8 mouse cellular contexts compared by ENCODE assay signal in the genomic region with DNA sequence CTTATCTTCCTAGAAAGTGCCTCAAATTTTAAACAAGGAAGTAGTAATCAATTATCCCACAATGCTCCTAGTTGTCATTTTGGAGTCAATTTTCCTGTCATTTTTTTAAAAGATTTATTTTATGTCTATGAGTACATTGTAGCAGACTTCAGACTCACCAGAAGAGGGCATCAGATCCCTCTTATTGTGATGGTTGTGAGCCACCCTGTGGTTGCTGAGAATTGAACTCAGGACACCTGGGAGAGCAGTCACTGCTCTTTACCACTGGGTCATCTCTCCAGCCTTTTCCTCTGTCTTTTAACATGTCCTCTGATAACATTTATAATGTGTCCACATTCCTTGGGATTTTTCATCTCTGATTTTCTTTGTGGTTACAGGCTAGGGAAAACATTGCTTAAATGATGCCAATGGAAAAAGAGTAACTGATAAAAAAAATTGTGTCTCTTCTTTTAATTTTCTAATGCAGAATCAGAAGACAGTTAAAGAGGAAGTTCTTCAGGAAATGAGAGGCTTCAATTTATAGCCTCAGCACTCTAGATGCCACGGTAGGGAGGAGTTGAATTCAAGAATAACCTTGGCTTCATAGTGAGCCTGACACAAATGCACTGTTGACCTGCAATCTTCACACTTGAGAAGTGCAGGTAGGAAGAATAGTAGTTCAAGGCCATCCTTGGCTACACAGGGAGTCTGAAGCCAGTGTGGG. TPM values are rescaled to one million over a fixed set of nuclear protein-coding genes. Genes with fewer than 3 reads are reported as not detected.
A peak's percentile ranks its signal among the peaks of the same experiment; 100 is the strongest.
DNase-seq lines count a peak whose midpoint lies in the region; ATAC-seq lines count a peak whose summit lies in the region.

No protein-coding gene starts in this region.

- peak; percentile 57 for ATAC-seq in hindbrain, embryonic 12.5 days (ENCODE audit: low FRiP score)
- ATAC-seq in liver, embryonic 15.5 days (ENCODE audit: insufficient read depth), result peak; percentile 54
- peak; percentile 72 for ATAC-seq in neural tube, embryonic 14.5 days (ENCODE audit: low read depth)

- intact Hi-C loops in gastrocnemius, postnatal 36 days (cut with DNase I), result loop anchor here (2.0 to 10.0 kb wide), 3 partner anchors 67 to 296 kb away; partner anchors contain the start of genes Chml, Gm38100 and Opn3

- peak overlapping the region; percentile 51 for H3K4me2 ChIP-seq in hindbrain, embryonic 12.5 days (replicated peaks)
- H3K4me2 ChIP-seq in liver, embryonic 15.5 days, result peak overlapping the region; percentile 95
- peak overlapping the region; percentile 60 for H3K4me2 ChIP-seq in neural tube, embryonic 14.5 days (ENCODE audit: low read depth, low read length)

- H3K4me3 ChIP-seq in hindbrain, embryonic 12.5 days, result peak overlapping the region; percentile 91
- H3K4me3 ChIP-seq in liver, embryonic 15.5 days (replicated peaks), result peak overlapping the region; percentile 83
- peak overlapping the region; percentile 82 for H3K4me3 ChIP-seq in neural tube, embryonic 14.5 days (ENCODE audit: low read depth, low read length)

- peaks cover 13% of the 10 kb centered on the region for H3K4me1 ChIP-seq in hindbrain, embryonic 12.5 days
- H3K4me1 ChIP-seq in liver, embryonic 15.5 days (replicated peaks), result peaks cover 13% of the 10 kb centered on the region
- H3K4me1 ChIP-seq in neural tube, embryonic 14.5 days (ENCODE audit: control insufficient read depth, insufficient read depth, low read length), result peaks cover 10% of the 10 kb centered on the region; the same call in 1 of the 2 replicates

- H3K27ac ChIP-seq in hindbrain, embryonic 12.5 days, result 0 out of 2 replicates have a peak overlapping the region, but pooled peaks have one; percentile 2
- H3K27ac ChIP-seq in liver, embryonic 15.5 days (replicated peaks), result peak overlapping the region; percentile 78
- peak overlapping the region; percentile 60; the same call in 1 of the 2 replicates for H3K27ac ChIP-seq in neural tube, embryonic 14.5 days (ENCODE audit: low read depth, low read length)

- 95% methylated on average over 1 of the region's 1 CpGs for WGBS in hindbrain, embryonic 12.5 days
- WGBS in liver, embryonic 15.5 days (ENCODE audit: insufficient replicate concordance), result 22% methylated on average over 1 of the region's 1 CpGs
- WGBS in neural tube, embryonic 14.5 days, result 87% methylated on average over 1 of the region's 1 CpGs

- no peaks in the 10 kb centered on the region for H3K9me3 ChIP-seq in hindbrain, embryonic 12.5 days (replicated peaks)
- H3K9me3 ChIP-seq in liver, embryonic 15.5 days (replicated peaks), result no peaks in the 10 kb centered on the region
- no peaks in the 10 kb centered on the region for H3K9me3 ChIP-seq in neural tube, embryonic 14.5 days (ENCODE audit: control insufficient read depth, low read length)

- no peak overlapping the region for H3K9ac ChIP-seq in hindbrain, embryonic 12.5 days
- peak overlapping the region; percentile 43; the same call in 1 of the 2 replicates for H3K9ac ChIP-seq in liver, embryonic 15.5 days
- H3K9ac ChIP-seq in neural tube, embryonic 14.5 days (replicated peaks; ENCODE audit: low read depth, low read length), result no peak overlapping the region; the same call in 1 of the 2 replicates

- DNase-seq in gastrocnemius, adult 18-20 months (ENCODE audit: low spot score), result peak; percentile 15
- no peak for DNase-seq in gastrocnemius, postnatal 36 days
- peak; percentile 58 to 65 for DNase-seq in B cell, adult 2 months
- peak; percentile 58 for DNase-seq in embryo, embryonic 11 days
- no peak for DNase-seq in frontal cortex, postnatal 25 days (ENCODE audit: low spot score in 2 of 2)

- H3K27me3 ChIP-seq in hindbrain, embryonic 12.5 days, result no peaks in the 10 kb centered on the region
- H3K27me3 ChIP-seq in liver, embryonic 15.5 days, result no peaks in the 10 kb centered on the region
- no peaks in the 10 kb centered on the region for H3K27me3 ChIP-seq in neural tube, embryonic 14.5 days (ENCODE audit: control insufficient read depth, insufficient read depth, low read length)

- H3K36me3 ChIP-seq in hindbrain, embryonic 12.5 days, result 0 out of 2 replicates have a peak, but pooled peaks cover 3% of the 10 kb centered on the region
- no peaks in the 10 kb centered on the region for H3K36me3 ChIP-seq in liver, embryonic 15.5 days (replicated peaks)
- no peaks in the 10 kb centered on the region for H3K36me3 ChIP-seq in neural tube, embryonic 14.5 days (ENCODE audit: control insufficient read depth, insufficient read depth, low read length)

RNA-seq across cellular contexts. Expression of gene Fh1, which starts 0.7 kb away (rescaled TPM):
- 100 to 1,000 TPM; 241 to 256 TPM for total RNA-seq in gastrocnemius, adult 18-20 months (2021)
- total RNA-seq in gastrocnemius, postnatal 36 days (2021), result 100 to 1,000 TPM; 279 to 282 TPM
- 69.5 and 81.7 TPM in 2 replicates for polyA plus RNA-seq in hindbrain, embryonic 12.5 days (2016; fragmentation: Nextera tagmentation; extraction: Ambion mirVana)
- polyA plus RNA-seq in liver, embryonic 15.5 days (2015; fragmentation: Nextera tagmentation; extraction: Ambion mirVana), result 75.4 and 75.8 TPM in 2 replicates
- polyA plus RNA-seq in neural tube, embryonic 14.5 days (2014; fragmentation: Nextera tagmentation; extraction: Ambion mirVana), result 105 and 117 TPM in 2 replicates

RNA-seq across cellular contexts. Expression of gene Kmo, which starts 6.0 kb away (rescaled TPM):
- under 1 TPM; 0.09 to 0.14 TPM for total RNA-seq in gastrocnemius, adult 18-20 months (2021)
- under 1 TPM; 0.25 to 0.28 TPM for total RNA-seq in gastrocnemius, postnatal 36 days (2021)
- 0.09 TPM in 1 of 2 replicates, not detected in the other for polyA plus RNA-seq in hindbrain, embryonic 12.5 days (2016; fragmentation: Nextera tagmentation; extraction: Ambion mirVana)
- polyA plus RNA-seq in liver, embryonic 15.5 days (2015; fragmentation: Nextera tagmentation; extraction: Ambion mirVana), result 12.0 and 12.9 TPM in 2 replicates
- 0.30 TPM in 1 of 2 replicates, not detected in the other for polyA plus RNA-seq in neural tube, embryonic 14.5 days (2014; fragmentation: Nextera tagmentation; extraction: Ambion mirVana)

Comparison
In these comparisons a context has a peak if more than half of its experiments do, and no peak if none do; other contexts are left out.
1. DNase-seq: peak in gastrocnemius, adult 18-20 months (single experiment), B cell, adult 2 months (2 of 2) and embryo, embryonic 11 days (single experiment); none in gastrocnemius, postnatal 36 days (0 of 2) and frontal cortex, postnatal 25 days (0 of 2).
2. H3K27ac ChIP-seq: peak in every context shown above with its lines; median percentile 78 in liver, embryonic 15.5 days; 60 in neural tube, embryonic 14.5 days; 2 in hindbrain, embryonic 12.5 days.
3. RNA of gene Kmo, which starts 6.0 kb away (polyA plus RNA-seq): 12.0 to 12.9 TPM in liver, embryonic 15.5 days; 0.09 TPM in hindbrain, embryonic 12.5 days and 0.30 TPM in neural tube, embryonic 14.5 days; every median in the first group is over 10 times any median in the second.
4. Peak in every context shown above with its lines, with median percentiles within 50 percentile points of each other: ATAC-seq, H3K4me2 ChIP-seq and H3K4me3 ChIP-seq.